Mouse (Mus musculus): ENCODE results near the gene Hs2st1.

Hs2st1 gene

DNA sequence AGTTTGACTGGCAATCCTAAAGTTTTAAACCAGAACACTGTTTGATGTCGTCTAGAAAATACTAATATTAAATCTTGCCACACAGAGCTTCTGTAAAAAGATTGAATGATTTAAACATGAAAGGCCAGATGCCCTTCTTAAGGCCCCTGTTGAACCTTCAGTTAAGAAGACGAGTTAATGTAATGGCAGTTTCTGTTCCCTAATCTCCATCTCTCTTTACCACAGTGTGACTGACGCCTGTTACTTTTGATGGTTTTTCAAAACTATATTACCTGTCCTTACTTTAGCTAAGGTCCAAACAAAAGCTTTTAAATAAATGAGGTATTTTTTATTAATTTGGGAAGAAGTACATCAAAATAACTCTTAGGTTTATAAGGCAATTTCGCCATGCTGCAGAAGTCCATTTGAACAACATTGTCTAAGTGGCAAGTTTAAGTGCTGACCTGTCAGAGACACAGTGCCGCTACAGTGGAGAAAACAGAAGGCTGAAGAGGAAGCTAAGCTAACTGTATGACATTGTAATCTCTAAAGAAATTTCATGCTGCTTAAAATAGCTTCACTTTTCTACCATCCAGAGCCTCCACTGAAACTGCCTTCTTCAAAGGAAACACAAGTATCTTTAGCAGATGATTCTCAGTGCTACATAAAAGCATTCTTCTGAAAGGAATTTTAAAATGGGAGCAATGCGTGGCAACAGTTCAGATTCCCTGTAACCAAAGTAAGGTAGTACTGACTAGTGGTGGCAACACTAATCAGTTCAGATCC, 15.0 kb upstream of the Hs2st1 start:
- no peak for DNase-seq

GRCm38 (mm10) chr3:144583789-144584188, 13.8 kb upstream of the Hs2st1 start:
- DNase-seq = no peak

DNA sequence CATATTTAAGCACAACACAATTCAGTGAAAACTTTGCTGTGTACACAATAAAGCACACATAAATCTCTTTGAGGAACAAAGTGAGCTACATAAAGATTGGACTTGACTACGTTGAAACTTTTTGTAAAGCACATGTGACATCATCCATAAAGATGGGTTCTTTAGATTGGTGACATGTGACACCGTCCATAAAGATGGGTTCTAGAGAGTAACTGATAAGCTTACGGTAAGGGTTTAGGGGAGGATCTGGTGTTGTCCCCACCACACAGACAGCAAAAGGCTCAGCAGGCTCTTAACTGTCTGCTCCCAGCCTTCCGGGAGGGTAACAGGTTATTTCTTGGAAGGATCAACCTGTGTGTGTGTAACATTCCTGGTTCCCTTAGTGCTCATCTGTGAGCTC, 12.3 kb upstream of the Hs2st1 start:
- DNase-seq = no peak

DNA sequence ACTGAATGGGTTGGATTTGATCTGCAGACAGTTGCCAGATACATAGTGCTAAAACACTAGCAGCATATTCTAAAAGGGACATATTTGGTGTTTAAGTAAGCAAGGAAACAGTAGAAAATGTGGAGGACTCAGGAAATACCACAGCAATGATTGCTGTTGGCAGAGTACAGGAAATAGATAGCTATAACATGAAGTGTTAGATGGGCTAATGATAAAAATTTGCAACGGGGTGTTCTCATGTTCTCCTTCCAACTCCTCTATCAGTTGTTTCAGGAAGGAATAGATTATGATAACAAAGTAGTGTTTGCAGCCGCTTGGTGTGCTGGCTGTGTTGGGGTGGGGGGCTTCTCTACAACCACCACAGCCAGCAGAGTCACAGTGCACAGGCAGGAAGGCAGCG, 11.9 kb upstream of the Hs2st1 start:
- DNase-seq = no peak

- DNase-seq = no peak
These were observed 10.3 kb upstream of the Hs2st1 start for GRCm38 (mm10) chr3:144580281-144580680.

DNA sequence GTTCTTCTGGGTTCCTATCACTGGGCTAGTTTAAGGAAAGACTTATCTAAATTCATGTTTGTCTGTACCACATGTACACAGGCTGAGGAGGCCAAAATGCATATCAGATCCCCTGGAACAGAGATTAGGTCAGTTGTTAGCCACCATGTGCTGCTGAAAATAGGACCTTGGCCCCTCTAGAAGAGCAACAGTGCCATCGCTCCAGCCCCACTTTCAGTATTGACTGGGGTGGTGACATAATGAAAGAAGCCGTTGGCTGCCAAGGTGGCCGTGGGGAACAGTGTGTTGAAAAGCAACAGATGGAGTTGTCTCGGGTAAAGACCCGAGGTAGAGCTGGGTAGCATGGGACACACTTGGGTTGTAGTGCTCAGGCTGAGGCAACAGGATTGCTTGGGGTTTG, 9.8 kb upstream of the Hs2st1 start:
- DNase-seq = no peak

DNA sequence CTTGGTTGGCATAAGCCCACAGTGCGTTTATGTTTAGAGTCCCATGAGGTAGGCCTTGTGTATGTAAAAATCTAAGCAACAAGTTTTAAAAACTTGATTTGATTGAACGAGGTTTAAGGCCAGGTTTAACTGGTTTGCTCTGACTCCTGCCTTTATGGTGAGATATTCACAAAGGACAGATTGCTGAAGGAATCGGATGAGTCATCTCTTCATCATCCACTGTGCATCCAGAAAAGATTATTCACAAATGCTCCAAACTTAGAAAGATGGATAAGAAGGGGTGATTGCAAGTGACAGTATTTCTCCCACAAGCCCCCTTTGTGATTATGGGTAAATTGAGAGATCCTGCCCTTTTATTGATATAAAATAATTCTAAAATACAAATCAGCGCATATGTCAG, 8.9 kb upstream of the Hs2st1 start:
- DNase-seq = no peak

GRCm38 (mm10) chr3:144577366-144578340, 7.7 kb upstream of the Hs2st1 start:
- no peak for DNase-seq

DNA sequence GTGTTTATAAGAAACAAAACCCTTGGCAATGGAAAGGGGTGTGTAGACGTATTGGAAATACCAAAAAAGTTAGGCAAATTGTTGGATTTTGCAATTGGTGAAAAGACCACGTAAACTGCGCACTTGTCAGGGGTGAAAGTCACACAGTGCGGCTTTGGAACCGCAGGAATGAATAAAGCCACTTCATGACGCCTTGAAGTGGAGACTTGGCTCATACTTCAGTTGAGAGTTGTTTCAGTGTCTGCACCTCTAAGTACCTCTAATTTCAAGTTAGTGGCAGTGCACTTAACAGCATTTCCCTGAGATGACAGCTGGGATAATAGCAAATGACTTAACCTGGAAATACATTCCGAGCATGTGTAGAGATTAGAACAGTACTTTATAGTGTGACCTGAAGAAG, 4.3 kb upstream of the Hs2st1 start:
- DNase-seq = no peak

GRCm38 (mm10) chr3:144570816-144571487, 971 bp upstream of the Hs2st1 start:
- DNase-seq = no peak

- DNase-seq = peak; percentile 72
These were observed 495 bp downstream of the Hs2st1 start for GRCm38 (mm10) chr3:144569401-144569971.

GRCm38 (mm10) chr3:144568861-144569361, 1.1 kb downstream of the Hs2st1 start:
- DNase-seq = peak; percentile 25

DNA sequence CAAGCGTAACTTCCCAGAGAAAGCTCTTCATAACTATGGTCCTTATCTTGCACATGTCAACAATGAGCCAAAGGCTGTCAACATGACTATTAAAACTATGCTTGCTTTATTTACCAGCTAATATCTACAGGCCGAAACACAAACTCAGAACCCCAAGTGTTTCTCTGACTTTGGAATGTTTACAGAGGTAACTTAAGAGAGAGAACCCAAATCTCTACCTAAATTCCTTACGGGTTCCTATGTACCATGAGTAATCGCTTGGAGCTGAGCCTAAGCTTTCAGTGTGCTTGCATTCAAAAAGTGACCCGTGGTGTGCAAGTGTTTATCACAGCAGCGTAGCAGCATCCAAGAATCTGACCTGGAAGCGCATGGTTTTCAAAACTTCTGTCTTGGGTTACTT, 4.8 kb downstream of the Hs2st1 start:
- DNase-seq = no peak

GRCm38 (mm10) chr3:144563916-144564315, 6.1 kb downstream of the Hs2st1 start:
- DNase-seq = no peak

DNA sequence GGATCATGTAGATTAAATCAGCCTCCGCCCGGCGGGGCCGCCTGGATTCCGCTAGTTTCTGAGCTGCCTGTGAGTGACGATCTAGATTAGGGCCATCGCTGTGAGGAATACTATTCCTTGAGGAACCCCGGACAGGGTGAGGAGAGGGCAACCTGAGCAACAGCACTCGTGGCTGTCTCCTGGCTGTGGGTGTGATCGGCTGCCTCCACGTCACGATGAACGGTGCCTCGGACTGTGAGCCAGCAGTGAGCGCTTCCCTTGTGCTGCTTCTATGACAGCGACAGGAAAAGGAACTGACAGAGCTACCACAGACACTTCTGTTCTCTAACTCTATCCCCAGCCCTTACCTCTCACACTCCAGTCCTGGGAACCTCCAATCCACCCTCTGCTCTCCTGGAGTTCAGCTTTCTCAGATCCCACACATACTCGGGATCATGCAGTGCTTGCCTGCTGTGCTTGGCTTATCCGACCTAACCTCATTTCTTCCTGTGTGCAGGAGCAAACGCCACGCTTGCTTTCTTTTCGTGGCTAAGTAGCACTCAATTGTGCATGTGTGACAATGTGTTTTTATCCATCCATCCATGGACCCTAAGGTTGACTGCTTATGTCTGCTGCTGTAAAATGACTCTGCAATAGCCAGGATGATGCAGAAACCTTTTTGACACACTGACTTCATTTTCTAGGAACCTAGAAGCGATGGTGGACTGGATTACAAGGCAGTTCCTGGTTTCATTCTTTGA, 8.3 kb downstream of the Hs2st1 start:
- DNase-seq = no peak

GRCm38 (mm10) chr3:144558274-144558673, 11.7 kb downstream of the Hs2st1 start:
- DNase-seq = no peak

- no peak for DNase-seq
These were observed 13.2 kb downstream of the Hs2st1 start for GRCm38 (mm10) chr3:144556625-144557324.

GRCm38 (mm10) chr3:144555144-144555543, 14.8 kb downstream of the Hs2st1 start:
- DNase-seq = no peak

DNA sequence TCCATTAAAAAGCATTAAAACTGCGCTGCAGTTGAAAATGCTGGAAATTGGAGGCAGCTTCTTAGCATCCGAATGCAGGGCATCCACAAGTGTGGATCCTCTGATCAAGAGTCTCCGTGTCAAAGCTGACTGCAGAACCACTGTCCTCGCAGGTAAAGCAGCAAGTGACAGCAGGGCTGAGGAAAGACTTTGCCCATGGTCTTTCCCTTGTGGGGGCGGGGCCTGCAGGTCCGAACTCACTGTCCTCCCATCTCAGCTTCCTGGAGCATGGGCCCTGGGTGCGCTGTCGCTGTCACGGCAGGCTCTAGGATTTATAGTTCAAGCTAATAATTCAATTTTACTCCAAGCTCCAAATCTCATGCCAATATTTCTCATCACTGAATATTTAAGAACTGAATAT, 15.5 kb downstream of the Hs2st1 start:
- no peak for DNase-seq

DNA sequence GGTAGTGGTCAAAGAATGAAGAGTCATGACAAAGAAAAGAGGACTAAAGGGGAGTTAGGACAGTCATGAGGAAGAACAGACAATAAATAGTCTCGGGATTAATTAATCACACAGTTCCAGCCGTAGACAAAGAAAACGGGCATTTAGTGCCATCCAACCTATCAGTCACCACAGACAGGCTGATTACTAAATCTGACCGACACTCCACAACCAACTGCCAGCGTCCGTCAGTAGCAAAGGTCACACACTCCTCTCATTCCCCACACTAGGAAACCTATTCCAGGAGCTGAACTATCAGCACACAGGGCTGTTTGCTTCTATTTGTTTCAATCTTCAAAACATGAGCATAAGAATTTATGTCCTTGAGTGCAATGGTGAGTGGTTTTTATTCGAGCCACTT, 16.0 kb downstream of the Hs2st1 start:
- DNase-seq = no peak

DNA sequence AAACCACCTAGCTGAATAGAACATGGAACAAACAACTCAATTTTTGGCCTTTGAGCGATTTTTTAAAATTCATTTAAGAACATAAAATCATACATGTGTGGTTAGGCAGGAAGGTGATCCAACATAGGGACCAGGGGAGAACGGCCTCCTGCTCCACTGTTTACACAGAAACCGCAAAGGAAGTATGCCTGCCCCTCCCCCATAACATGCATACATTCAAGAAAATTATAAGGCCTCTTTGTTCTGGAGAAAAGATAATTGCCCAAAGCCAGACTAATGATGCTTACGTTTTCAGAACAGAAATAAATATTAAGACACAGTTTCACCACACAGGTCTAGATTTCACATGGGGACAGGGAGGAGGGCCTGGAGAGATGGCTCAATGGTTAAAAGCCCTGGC, 18.6 kb downstream of the Hs2st1 start:
- no peak for DNase-seq

All from cerebellum, adult 9-10 months (tissue).